Mouse (Mus musculus): ENCODE data around the gene Fbn1. TPM values are rescaled to one million over a fixed set of nuclear protein-coding genes. Genes with fewer than 3 reads are reported as not detected.
A peak's percentile ranks its signal among the peaks of the same experiment; 100 is the strongest.

Gene Fbn1
- polyA plus RNA-seq, 1 experiment: 30.6 TPM

DNA sequence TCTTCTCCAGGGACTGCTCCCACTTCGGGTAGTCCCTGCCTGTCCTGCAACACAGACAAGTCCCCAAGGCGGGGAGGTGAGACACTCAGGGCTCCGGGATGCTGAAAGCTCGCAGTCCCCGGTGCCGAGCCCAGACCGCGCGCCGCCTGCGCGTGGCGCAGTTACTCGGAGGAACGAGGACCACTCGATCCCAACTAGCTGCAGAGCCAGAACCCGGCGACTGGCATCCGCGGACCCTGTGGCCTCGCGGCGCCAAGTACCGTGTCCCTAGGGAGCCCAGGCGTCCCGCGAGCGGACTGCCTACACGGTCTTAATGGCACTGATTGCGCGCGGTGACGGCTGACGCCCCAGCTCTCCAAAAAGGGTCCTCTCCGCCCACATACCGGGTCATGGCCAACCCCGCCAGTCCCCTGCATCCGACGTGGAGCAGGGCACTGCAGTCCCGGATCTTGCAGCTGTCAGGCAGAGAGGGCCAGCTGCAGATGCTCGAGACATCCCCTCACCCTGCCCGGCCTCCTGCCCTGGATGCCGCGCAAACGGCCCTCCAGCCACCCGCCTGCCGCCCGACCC is 2.0 kb downstream of the Fbn1 start:
- TF ChIP-seq POLR2A (IDR thresholded peaks at IDR 0.05; ENCODE audit: borderline replicate concordance, extremely low read depth, low read depth, low read length) (no peak), CTCF (IDR thresholded peaks at IDR 0.05; ENCODE audit: insufficient read depth, low read length) (no peak)

DNA sequence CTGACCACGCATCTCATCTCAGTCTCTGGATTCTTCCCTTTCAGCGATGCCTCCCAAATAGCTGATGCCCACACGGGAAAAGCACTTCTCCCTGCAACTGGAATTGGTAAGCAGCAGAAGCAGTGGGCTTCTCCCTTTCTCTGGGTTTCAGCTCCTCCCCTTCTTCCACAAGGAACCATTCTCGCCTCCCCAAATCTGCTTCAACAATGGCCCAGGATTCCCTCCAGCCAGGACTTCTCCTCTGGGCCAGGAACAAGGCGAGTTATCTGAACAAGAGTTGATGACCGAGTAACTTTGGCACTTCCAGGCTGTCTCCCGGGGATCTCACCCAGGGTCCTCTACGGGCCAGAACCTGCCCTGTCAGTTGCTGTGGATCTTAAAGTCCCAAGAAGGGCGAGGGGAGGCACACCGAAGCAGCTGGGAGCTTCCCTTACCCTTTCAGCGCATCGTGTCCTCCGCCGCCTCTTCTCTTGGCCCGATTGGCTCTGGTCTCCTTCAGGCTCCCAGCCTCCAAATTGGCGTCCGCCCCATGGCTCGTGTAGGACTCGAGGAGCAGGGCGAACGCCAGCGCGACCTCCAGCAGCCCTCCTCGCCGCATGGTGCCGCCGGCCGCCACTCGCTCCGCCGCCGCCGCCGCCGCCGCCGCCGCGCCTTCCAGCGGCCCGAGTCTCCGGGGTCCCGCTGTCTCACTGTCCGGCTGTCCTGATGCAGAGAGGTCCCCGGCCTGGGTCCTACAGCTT is 2.6 kb downstream of the Fbn1 start, which contains the start of gene Gm9913:
Gene Gm9913, plus strand, starts transcription at position 84 of the 740 bp plus-strand sequence.
- WGBS: 4% methylated on average over 45 of the region's 45 CpGs
- Histone ChIP-seq H3K4me1 (ENCODE audit: control insufficient read depth, insufficient read depth, low read length) (no peaks in the 10 kb centered on the region), H3K4me3 (replicated peaks; ENCODE audit: extremely low read depth, low read depth, low read length) (peak within 1 kb of the TSS; percentile 66)
- no peak for TF ChIP-seq POLR2A (IDR thresholded peaks at IDR 0.05; ENCODE audit: borderline replicate concordance, extremely low read depth, low read depth, low read length)
- no peak for TF ChIP-seq CTCF (IDR thresholded peaks at IDR 0.05; ENCODE audit: insufficient read depth, low read length)
- peak; percentile 29 for DNase-seq

More for the DNA sequence above, 2.0 kb downstream of the Fbn1 start:
- DNase-seq: peak; percentile 41
- Histone ChIP-seq H3K4me3 (replicated peaks; ENCODE audit: extremely low read depth, low read depth, low read length) (peak overlapping the region; percentile 66), H3K4me1 (ENCODE audit: control insufficient read depth, insufficient read depth, low read length) (no peaks in the 10 kb centered on the region)
- 1% methylated on average over 48 of the region's 48 CpGs for WGBS

DNA sequence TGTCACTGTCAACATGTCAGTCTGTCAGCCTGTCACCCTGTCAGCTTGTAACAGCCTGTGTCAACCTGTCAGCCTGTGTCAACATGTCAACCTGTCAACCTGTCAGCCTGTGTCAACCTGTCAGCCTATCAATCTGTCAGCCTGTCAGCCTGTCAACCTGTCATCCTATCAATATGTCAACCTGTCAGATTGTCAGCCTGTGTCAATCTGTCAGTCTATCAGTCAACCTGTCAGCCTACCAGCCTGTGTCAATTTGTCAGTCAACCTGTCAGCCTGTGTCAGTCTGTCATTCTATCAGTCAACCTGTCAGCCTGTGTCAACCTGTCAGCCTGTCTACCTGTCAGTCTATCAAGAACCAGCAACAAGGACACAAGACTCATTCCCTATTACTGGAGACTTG is 6.3 kb downstream of the Fbn1 start:
- Histone ChIP-seq H3K4me1 (ENCODE audit: control insufficient read depth, insufficient read depth, low read length) (no peaks in the 10 kb centered on the region), H3K4me3 (replicated peaks; ENCODE audit: extremely low read depth, low read depth, low read length) (no peak overlapping the region)
- no peak for DNase-seq
- no peak for TF ChIP-seq CTCF (IDR thresholded peaks at IDR 0.05; ENCODE audit: insufficient read depth, low read length)
- TF ChIP-seq POLR2A (IDR thresholded peaks at IDR 0.05; ENCODE audit: borderline replicate concordance, extremely low read depth, low read depth, low read length): no peak

DNA sequence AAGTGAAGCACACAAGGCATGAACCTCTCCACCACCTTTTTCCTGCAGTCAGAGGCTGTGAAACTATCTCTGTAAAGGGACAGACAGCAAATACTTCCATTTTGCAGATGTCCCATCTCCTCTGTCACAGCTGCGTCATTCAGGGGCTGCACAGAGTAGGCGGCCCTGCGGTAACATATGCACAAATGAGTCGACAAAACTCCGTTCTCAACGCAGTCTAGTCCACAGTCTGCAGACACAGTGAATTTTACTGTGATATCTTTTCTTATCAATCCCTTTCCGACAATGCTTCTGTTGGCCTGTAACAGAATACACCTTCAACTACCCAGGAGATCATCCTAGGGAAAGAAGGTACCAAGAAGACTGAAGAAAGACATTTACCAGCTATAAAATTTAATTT is 9.6 kb downstream of the Fbn1 start:
- TF ChIP-seq POLR2A (IDR thresholded peaks at IDR 0.05; ENCODE audit: borderline replicate concordance, extremely low read depth, low read depth, low read length) (no peak), CTCF (IDR thresholded peaks at IDR 0.05; ENCODE audit: insufficient read depth, low read length) (no peak)
- H3K4me1 ChIP-seq (ENCODE audit: control insufficient read depth, insufficient read depth, low read length): no peaks in the 10 kb centered on the region
- DNase-seq: no peak
- WGBS: 87% methylated on average over 7 of the region's 7 CpGs
- no peak overlapping the region for H3K4me3 ChIP-seq (replicated peaks; ENCODE audit: extremely low read depth, low read depth, low read length)

DNA sequence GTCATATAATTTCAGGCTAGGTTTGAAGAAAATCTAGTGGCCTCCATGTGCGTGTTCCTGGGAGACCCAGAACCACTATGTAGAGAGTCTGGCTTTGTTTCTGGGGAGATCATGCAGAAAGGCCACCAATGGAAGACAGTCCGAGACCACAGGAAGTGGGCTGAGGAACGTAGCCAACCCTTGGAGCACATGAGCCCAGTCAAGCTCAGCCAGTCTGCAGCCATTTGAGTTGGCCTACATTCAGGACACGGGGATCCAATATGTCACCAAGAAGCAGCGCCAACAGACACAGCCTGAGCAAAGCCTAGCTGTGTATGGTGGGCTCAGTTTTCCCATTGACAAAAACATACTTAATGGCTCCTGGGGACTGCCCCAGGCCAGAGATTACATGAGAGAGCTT is 11.1 kb downstream of the Fbn1 start:
- DNase-seq: no peak
- TF ChIP-seq POLR2A (IDR thresholded peaks at IDR 0.05; ENCODE audit: borderline replicate concordance, extremely low read depth, low read depth, low read length): no peak
- no peak for TF ChIP-seq CTCF (IDR thresholded peaks at IDR 0.05; ENCODE audit: insufficient read depth, low read length)

DNA sequence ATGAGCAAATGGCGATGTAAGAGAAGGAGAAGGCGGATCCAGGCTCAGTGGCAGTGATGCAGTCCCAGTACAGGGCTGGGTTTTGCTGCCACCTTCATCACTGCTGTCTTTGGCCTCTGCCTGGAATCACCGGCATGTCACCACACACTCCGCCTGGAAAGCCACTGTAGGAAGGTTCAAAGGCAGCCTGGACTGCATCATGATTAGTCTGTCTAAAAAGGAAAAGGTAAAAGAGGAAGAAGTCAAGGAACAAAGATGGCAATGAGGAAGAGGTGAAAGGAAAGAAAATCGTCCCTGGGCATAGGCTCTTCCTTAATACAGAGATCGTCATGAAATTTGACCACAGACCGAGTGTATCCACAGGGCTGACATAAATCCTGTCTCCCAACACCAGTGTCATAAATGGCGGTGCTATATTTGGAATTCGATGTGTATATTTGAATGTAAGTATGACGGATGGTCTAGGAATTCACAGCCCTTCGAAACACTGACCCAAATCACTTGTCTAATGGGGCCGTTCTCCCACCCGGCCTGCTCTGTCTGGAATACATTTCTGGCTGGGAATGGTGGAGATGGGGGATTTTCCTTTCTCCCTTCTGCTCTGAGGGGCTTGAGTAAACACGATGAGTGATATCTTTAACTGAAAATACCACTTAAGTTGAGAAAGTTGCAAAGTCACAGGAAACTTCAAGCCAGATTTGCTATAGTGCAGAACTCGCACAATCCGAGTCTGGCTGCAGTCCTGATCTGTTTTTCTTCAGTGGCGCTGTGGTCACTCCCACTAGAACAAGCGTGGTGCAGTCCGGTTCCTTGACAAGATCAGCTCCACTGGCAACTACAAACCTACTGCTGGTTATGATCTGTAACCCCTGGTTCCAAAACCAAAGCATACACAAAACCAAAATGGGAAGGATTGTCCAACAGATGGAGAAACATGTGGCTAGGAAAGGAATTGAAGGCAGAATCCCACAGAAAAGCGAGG is 12.7 kb downstream of the Fbn1 start:
- Histone ChIP-seq H3K4me3 (replicated peaks; ENCODE audit: extremely low read depth, low read depth, low read length) (no peak overlapping the region), H3K4me1 (ENCODE audit: control insufficient read depth, insufficient read depth, low read length) (no peaks in the 10 kb centered on the region)
- 73% methylated on average over 20 of the region's 20 CpGs for WGBS
- TF ChIP-seq CTCF (IDR thresholded peaks at IDR 0.05; ENCODE audit: insufficient read depth, low read length): no peak
- no peak for TF ChIP-seq POLR2A (IDR thresholded peaks at IDR 0.05; ENCODE audit: borderline replicate concordance, extremely low read depth, low read depth, low read length)
- DNase-seq: no peak

More for the DNA sequence above, 11.1 kb downstream of the Fbn1 start:
- 68% methylated on average over 5 of the region's 5 CpGs for WGBS
- H3K4me1 ChIP-seq (ENCODE audit: control insufficient read depth, insufficient read depth, low read length): no peaks in the 10 kb centered on the region
- H3K4me3 ChIP-seq (replicated peaks; ENCODE audit: extremely low read depth, low read depth, low read length): no peak overlapping the region

DNA sequence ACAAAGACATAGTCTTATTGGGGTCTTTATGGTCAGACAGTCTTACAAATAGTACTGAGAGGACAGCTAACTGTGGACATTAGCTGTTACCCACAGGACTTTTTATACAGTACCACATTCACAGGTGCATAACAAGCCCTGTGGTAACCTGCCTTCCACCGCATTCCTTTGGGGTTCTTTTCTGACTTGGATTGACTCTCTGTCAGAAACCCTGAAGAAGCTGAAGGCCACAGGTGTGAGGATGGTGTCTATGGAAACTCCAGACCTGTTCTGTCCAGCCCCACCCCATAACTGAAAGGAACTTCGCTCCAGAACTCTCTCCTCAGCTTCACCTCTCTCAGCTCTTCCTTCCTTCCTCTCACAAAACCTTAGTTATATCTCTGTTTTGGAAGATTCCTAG is 13.5 kb downstream of the Fbn1 start:
- Histone ChIP-seq H3K4me3 (replicated peaks; ENCODE audit: extremely low read depth, low read depth, low read length) (no peak overlapping the region), H3K4me1 (ENCODE audit: control insufficient read depth, insufficient read depth, low read length) (no peaks in the 10 kb centered on the region)
- 93% methylated on average over 2 of the region's 2 CpGs for WGBS
- no peak for DNase-seq
- no peak for TF ChIP-seq CTCF (IDR thresholded peaks at IDR 0.05; ENCODE audit: insufficient read depth, low read length)
- TF ChIP-seq POLR2A (IDR thresholded peaks at IDR 0.05; ENCODE audit: borderline replicate concordance, extremely low read depth, low read depth, low read length): no peak

DNA sequence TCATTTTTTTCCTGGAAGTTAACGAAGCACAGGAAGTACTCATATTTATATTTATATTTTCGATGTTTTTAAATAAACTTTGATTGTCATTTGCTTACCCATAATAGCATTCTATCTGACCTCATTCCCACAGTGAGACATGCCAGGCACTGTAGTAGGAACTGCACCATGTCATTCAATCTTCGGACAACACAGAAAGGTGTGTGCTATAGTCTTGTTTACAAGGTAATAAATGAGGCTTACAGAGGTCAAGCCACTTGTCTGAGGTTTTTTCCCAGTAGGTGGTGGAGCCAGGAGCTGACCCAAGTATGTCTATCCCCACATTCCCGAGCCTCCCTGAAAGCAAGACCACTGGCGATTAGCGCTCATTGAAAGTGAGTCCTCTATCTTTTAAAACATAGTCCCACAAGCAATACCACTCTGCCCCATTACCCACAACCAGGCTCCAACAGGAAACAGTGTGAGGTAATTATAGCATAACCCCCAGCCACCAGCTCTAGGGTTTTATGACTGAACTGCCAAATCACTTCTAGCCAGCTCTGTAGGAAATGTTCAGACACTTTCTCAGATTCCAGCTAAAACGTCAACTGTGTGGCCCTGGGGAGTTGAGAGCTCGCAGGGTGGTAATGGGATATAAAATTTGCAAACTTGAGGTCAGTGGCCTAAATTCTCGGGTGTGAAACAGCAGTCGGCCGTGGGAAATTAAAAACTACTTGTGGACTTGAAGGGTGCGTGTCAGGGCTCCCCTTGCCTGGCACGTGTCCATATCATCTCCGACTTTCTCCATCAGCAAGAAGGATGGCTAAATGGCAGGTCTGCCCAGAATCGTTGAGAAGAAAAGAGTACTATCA is 15.5 kb downstream of the Fbn1 start:
- WGBS: 55% methylated on average over 15 of the region's 15 CpGs
- DNase-seq: no peak
- Histone ChIP-seq H3K4me3 (replicated peaks; ENCODE audit: extremely low read depth, low read depth, low read length) (no peak overlapping the region), H3K4me1 (ENCODE audit: control insufficient read depth, insufficient read depth, low read length) (no peaks in the 10 kb centered on the region)
- TF ChIP-seq CTCF (IDR thresholded peaks at IDR 0.05; ENCODE audit: insufficient read depth, low read length): no peak
- no peak for TF ChIP-seq POLR2A (IDR thresholded peaks at IDR 0.05; ENCODE audit: borderline replicate concordance, extremely low read depth, low read depth, low read length)

Measured in lung, adult 2 months (tissue).